Mouse (Mus musculus) hindbrain, embryonic 10.5 days (tissue): ENCODE results near the gene Mapk6. TPM values are rescaled to one million over a fixed set of nuclear protein-coding genes. Genes with fewer than 3 reads are reported as not detected.

Source experiments
- DNase-seq: peaks from one replicate; pipeline ENCODE4 v3.0.0-alpha.2; 2017; ENCODE audit warnings: low spot score
- H3K27ac ChIP-seq: fragments of 300-500 bp; sonication (generic); 2 replicates; pipeline ENCODE4 v1.5.1; 2016; ENCODE audit warnings: mild to moderate bottlenecking, moderate library complexity
- H3K27me3 ChIP-seq: fragments of 300-500 bp; sonication (generic); 2 replicates; pipeline ENCODE4 v1.6.1; 2016; ENCODE audit warnings: mild to moderate bottlenecking; ENCODE audit not compliant: poor library complexity, insufficient read depth, severe bottlenecking
- H3K36me3 ChIP-seq: fragments of 300-500 bp; sonication (generic); 2 replicates; pipeline ENCODE4 v1.6.1; 2016; ENCODE audit warnings: mild to moderate bottlenecking, moderate library complexity
- H3K4me1 ChIP-seq: fragments of 300-500 bp; sonication (generic); replicated peaks from 2 replicates; pipeline ENCODE4 v1.6.1; 2016; ENCODE audit warnings: mild to moderate bottlenecking
- H3K4me3 ChIP-seq: fragments of 300-500 bp; sonication (generic); 2 replicates; pipeline ENCODE4 v1.5.1; 2016; ENCODE audit warnings: mild to moderate bottlenecking, moderate library complexity
- H3K9me3 ChIP-seq: fragments of 300-500 bp; sonication (generic); 2 replicates; pipeline ENCODE4 v1.6.1; 2016; ENCODE audit warnings: mild to moderate bottlenecking, moderate library complexity
- WGBS: fragments of 180-500 bp; shearing (Covaris S2); methylation state at CpG from one replicate; pipeline ENCODE4 v1.1.7; 2016; 5-methylcytosine and 5-hydroxymethylcytosine counted together
- polyA plus RNA-seq: library from polyadenylated mRNA; unstranded; fragments of >200 nt; fragmentation: Nextera tagmentation; extraction: Ambion mirVana; gene quantifications from 2 replicates; pipeline ENCODE4 v1.2.1, GENCODE M21; 2016

Mapk6 gene
- polyA plus RNA-seq, 1 experiment from 2014 or later = 146 TPM

GRCm38 (mm10) chr9:75322099-75322885 is 87.5 kb downstream of the Mapk6 start:
- Histone ChIP-seq H3K36me3 (peaks cover 13% of the 10 kb centered on the region; the same call in 1 of the 2 replicates), H3K4me3 (no peak overlapping the region), H3K9me3 (no peaks in the 10 kb centered on the region), H3K27me3 (no peaks in the 10 kb centered on the region), H3K27ac (no peak overlapping the region), H3K4me1 (0 out of 2 replicates have a peak, but pooled peaks cover 7% of the 10 kb centered on the region)
- DNase-seq = no peak
- 87% methylated on average over 13 of the region's 13 CpGs for WGBS

GRCm38 (mm10) chr9:75319365-75319764 is 90.4 kb downstream of the Mapk6 start:
- peaks cover 21% of the 10 kb centered on the region for H3K4me1 ChIP-seq
- no peaks in the 10 kb centered on the region for H3K36me3 ChIP-seq
- H3K4me3 ChIP-seq = no peak overlapping the region
- H3K27me3 ChIP-seq = no peaks in the 10 kb centered on the region
- DNase-seq = no peak
- WGBS = 83% methylated on average over 3 of the region's 3 CpGs
- H3K27ac ChIP-seq = no peak overlapping the region
- H3K9me3 ChIP-seq = no peaks in the 10 kb centered on the region

Other genes starting within 250 kb of the Mapk6 start
- gene Myo5c, start 178.0 kb downstream of the Mapk6 start, polyA plus RNA-seq = 0.52 and 1.6 TPM in 2 replicates
- gene Gnb5, start 103.7 kb downstream of the Mapk6 start, polyA plus RNA-seq = 26.0 and 27.6 TPM in 2 replicates
- not detected in 2 replicates for gene Bcl2l10, start 62.2 kb downstream of the Mapk6 start, polyA plus RNA-seq
- gene Leo1, start 31.5 kb upstream of the Mapk6 start, polyA plus RNA-seq = 38.4 and 51.6 TPM in 2 replicates
- 83.8 and 101 TPM in 2 replicates for gene Tmod3, start 149.7 kb upstream of the Mapk6 start, polyA plus RNA-seq
- 36.5 and 48.4 TPM in 2 replicates for gene Tmod2, start 201.3 kb upstream of the Mapk6 start, polyA plus RNA-seq
- 10.3 and 13.2 TPM in 2 replicates for gene Lysmd2, start 215.7 kb upstream of the Mapk6 start, polyA plus RNA-seq